Mouse (Mus musculus) heart, postnatal 0 days (tissue): Measurements from ENCODE around the gene Olfr1438-ps1. TPM values are rescaled to one million over a fixed set of nuclear protein-coding genes. Genes with fewer than 3 reads are reported as not detected.

ENCODE experiments used
- ATAC-seq: fragments of 200-750 bp; cut with Nextera tagmentation; 2 replicates; pipeline ENCODE4 v1.8.0; 2017; ENCODE audit warnings: low read depth, moderate number of reproducible peaks, moderate library complexity; ENCODE audit not compliant: insufficient read depth
- DNase-seq: peaks from one replicate; pipeline ENCODE4 v3.0.0-alpha.2; 2016; ENCODE audit warnings: low spot score
- H3K27ac ChIP-seq: fragments of 300-500 bp; sonication (generic); 2 replicates; pipeline ENCODE4 v1.5.1; 2014; ENCODE audit warnings: low read depth, mild to moderate bottlenecking
- H3K27me3 ChIP-seq: fragments of 300-500 bp; sonication (generic); 2 replicates; pipeline ENCODE4 v1.6.1; 2014; ENCODE audit warnings: low read length, mixed read lengths; ENCODE audit not compliant: control insufficient read depth, insufficient read depth
- H3K36me3 ChIP-seq: fragments of 300-500 bp; sonication (generic); replicated peaks from 2 replicates; pipeline ENCODE4 v1.6.1; 2014; ENCODE audit warnings: low read length, mixed read lengths; ENCODE audit not compliant: control insufficient read depth, insufficient read depth
- H3K4me1 ChIP-seq: fragments of 300-500 bp; sonication (generic); 2 replicates; pipeline ENCODE4 v1.6.1; 2014; ENCODE audit warnings: antibody characterized with exemption; ENCODE audit not compliant: control insufficient read depth, insufficient read depth
- H3K4me2 ChIP-seq: fragments of 300-500 bp; sonication (generic); 2 replicates; pipeline ENCODE4 v1.6.1; 2014; ENCODE audit warnings: low read depth, mild to moderate bottlenecking, low read length, moderate library complexity
- H3K4me3 ChIP-seq: fragments of 300-500 bp; sonication (generic); 2 replicates; pipeline ENCODE4 v1.5.1; 2014; ENCODE audit warnings: low read depth, low read length
- H3K9ac ChIP-seq: fragments of 300-500 bp; sonication (generic); replicated peaks from 2 replicates; pipeline ENCODE4 v1.6.1; 2014; ENCODE audit warnings: low read depth, low read length, mixed read lengths
- H3K9me3 ChIP-seq: fragments of 300-500 bp; sonication (generic); replicated peaks from 2 replicates; pipeline ENCODE4 v1.6.1; 2016; ENCODE audit warnings: low read length; ENCODE audit not compliant: control insufficient read depth
- CTCF ChIP-seq: IDR thresholded peaks from 2 replicates; pipeline ENCODE4 v1.5.1; 2016; ENCODE audit warnings: antibody characterized with exemption, control low read depth, low read depth
- EP300 ChIP-seq: IDR thresholded peaks from 2 replicates; pipeline ENCODE4 v1.6.1; 2016; ENCODE audit warnings: antibody characterized with exemption, low read depth
- WGBS: fragments of 180-500 bp; shearing (Covaris S2); extraction: QIAGEN DNeasy Blood & Tissue Kit; methylation state at CpG from one replicate; pipeline ENCODE4 v1.1.7; 2014; 5-methylcytosine and 5-hydroxymethylcytosine counted together
- polyA plus RNA-seq: library from polyadenylated mRNA; unstranded; fragments of >200 nt; fragmentation: Nextera tagmentation; extraction: Ambion mirVana; gene quantifications from 2 replicates; pipeline ENCODE4 v1.2.1, GENCODE M21; 2015
- total RNA-seq: library from RNA; depleted of rRNA; stranded (reverse); fragments of >200 nt; gene quantifications from 2 replicates; pipeline ENCODE4 v1.2.3, GENCODE M21; 2014; ENCODE audit warnings: low replicate concordance; rRNA removed

Olfr1438-ps1 gene
- total and polyA plus RNA-seq, 2 experiments from 2014 or later: not detected

GRCm38 (mm10) chr19:12279554-12279953 is 56.2 kb downstream of the Olfr1438-ps1 start, which contains the start of gene Olfr1434:
Gene Olfr1434, plus strand, starts transcription at chr19:12279854.
- no peaks in the 10 kb centered on the region for H3K4me1 ChIP-seq
- H3K27ac ChIP-seq: no peak within 1 kb of the TSS
- 51% methylated on average over 2 of the region's 2 CpGs for WGBS
- H3K27me3 ChIP-seq: no peaks in the 10 kb centered on the region
- H3K4me2 ChIP-seq: no peak within 1 kb of the TSS
- no peaks in the 10 kb centered on the region for H3K9me3 ChIP-seq
- ATAC-seq: no peak
- H3K36me3 ChIP-seq: no peaks in the 10 kb centered on the region
- H3K4me3 ChIP-seq: no peak within 1 kb of the TSS
- H3K9ac ChIP-seq: no peak within 1 kb of the TSS
- no peak for DNase-seq
- TF ChIP-seq CTCF (no peak), EP300 (no peak)

Other genes with a start within 250 kb of the Olfr1438-ps1 start
- gene Olfr1426, start 243.9 kb downstream of the Olfr1438-ps1 start, total RNA-seq: not detected in 2 replicates
- not detected in 2 replicates for gene Olfr1426, start 243.9 kb downstream of the Olfr1438-ps1 start, polyA plus RNA-seq
- gene Olfr1427, start 232.6 kb downstream of the Olfr1438-ps1 start, total RNA-seq: not detected in 2 replicates
- not detected in 2 replicates for gene Olfr1427, start 232.6 kb downstream of the Olfr1438-ps1 start, polyA plus RNA-seq
- gene Olfr1428, start 220.0 kb downstream of the Olfr1438-ps1 start, total RNA-seq: not detected in 2 replicates
- gene Olfr1428, start 220.0 kb downstream of the Olfr1438-ps1 start, polyA plus RNA-seq: not detected in 2 replicates
- not detected in 2 replicates for gene Olfr76, start 212.7 kb downstream of the Olfr1438-ps1 start, total RNA-seq
- not detected in 2 replicates for gene Olfr76, start 212.7 kb downstream of the Olfr1438-ps1 start, polyA plus RNA-seq
- gene Olfr1555-ps1, start 165.8 kb downstream of the Olfr1438-ps1 start, total RNA-seq: not detected in 2 replicates
- gene Olfr1555-ps1, start 165.8 kb downstream of the Olfr1438-ps1 start, polyA plus RNA-seq: not detected in 2 replicates
- gene Olfr1431, start 135.3 kb downstream of the Olfr1438-ps1 start, total RNA-seq: not detected in 2 replicates
- not detected in 2 replicates for gene Olfr1431, start 135.3 kb downstream of the Olfr1438-ps1 start, polyA plus RNA-seq
- gene Olfr1432, start 103.3 kb downstream of the Olfr1438-ps1 start, total RNA-seq: not detected in 2 replicates
- not detected in 2 replicates for gene Olfr1432, start 103.3 kb downstream of the Olfr1438-ps1 start, polyA plus RNA-seq
- not detected in 2 replicates for gene Olfr262, start 94.3 kb downstream of the Olfr1438-ps1 start, total RNA-seq
- not detected in 2 replicates for gene Olfr262, start 94.3 kb downstream of the Olfr1438-ps1 start, polyA plus RNA-seq
- not detected in 2 replicates for gene Olfr235, start 74.9 kb downstream of the Olfr1438-ps1 start, total RNA-seq
- not detected in 2 replicates for gene Olfr235, start 74.9 kb downstream of the Olfr1438-ps1 start, polyA plus RNA-seq
- not detected in 2 replicates for gene Olfr1434, start 56.1 kb downstream of the Olfr1438-ps1 start, total RNA-seq
- gene Olfr1434, start 56.1 kb downstream of the Olfr1438-ps1 start, polyA plus RNA-seq: not detected in 2 replicates
- gene Olfr1436, start 36.8 kb downstream of the Olfr1438-ps1 start, total RNA-seq: not detected in 2 replicates
- gene Olfr1436, start 36.8 kb downstream of the Olfr1438-ps1 start, polyA plus RNA-seq: not detected in 2 replicates
- gene Olfr1437, start 10.8 kb downstream of the Olfr1438-ps1 start, total RNA-seq: not detected in 2 replicates
- not detected in 2 replicates for gene Olfr1437, start 10.8 kb downstream of the Olfr1438-ps1 start, polyA plus RNA-seq
- gene Olfr1440, start 51.4 kb upstream of the Olfr1438-ps1 start, total RNA-seq: not detected in 2 replicates
- gene Olfr1440, start 51.4 kb upstream of the Olfr1438-ps1 start, polyA plus RNA-seq: not detected in 2 replicates
- not detected in 2 replicates for gene Olfr1441, start 81.5 kb upstream of the Olfr1438-ps1 start, total RNA-seq
- gene Olfr1441, start 81.5 kb upstream of the Olfr1438-ps1 start, polyA plus RNA-seq: not detected in 2 replicates
- not detected in 2 replicates for gene Pfpl, start 92.0 kb upstream of the Olfr1438-ps1 start, total RNA-seq
- gene Pfpl, start 92.0 kb upstream of the Olfr1438-ps1 start, polyA plus RNA-seq: not detected in 2 replicates
- 0.46 and 3.6 TPM in 2 replicates for gene Mpeg1, start 124.9 kb upstream of the Olfr1438-ps1 start, total RNA-seq
- 0.36 and 0.37 TPM in 2 replicates for gene Mpeg1, start 124.9 kb upstream of the Olfr1438-ps1 start, polyA plus RNA-seq
- gene Dtx4, start 165.5 kb upstream of the Olfr1438-ps1 start, total RNA-seq: 1.5 and 3.8 TPM in 2 replicates
- 1.2 and 1.3 TPM in 2 replicates for gene Dtx4, start 165.5 kb upstream of the Olfr1438-ps1 start, polyA plus RNA-seq
- 8.4 and 9.3 TPM in 2 replicates for gene Fam111a, start 209.8 kb upstream of the Olfr1438-ps1 start, total RNA-seq
- gene Fam111a, start 209.8 kb upstream of the Olfr1438-ps1 start, polyA plus RNA-seq: 6.6 and 8.6 TPM in 2 replicates